Mouse (Mus musculus): ENCODE data around the gene Lat.

- TF ChIP-seq POLR2A (IDR thresholded peaks at IDR 0.05; ENCODE audit: insufficient read depth, low read depth, low read length) (no peak), CTCF (IDR thresholded peaks at IDR 0.05) (no peak), EP300 (IDR thresholded peaks at IDR 0.05; ENCODE audit: insufficient read depth, low read depth, low read length) (no peak)
Observed at GRCm38 (mm10) chr7:126383565-126383964, 14.2 kb upstream of the Lat start.
